ENCODE assay signal across 24 mouse cellular contexts in genomic region chr1:129915484-129915883, GRCm38 (mm10).
DNase-seq lines count a peak whose midpoint lies in the region; ATAC-seq and TF ChIP-seq lines count a peak whose summit lies in the region.
"Had no signal": no experiment of that assay in that cellular context is flagged by ENCODE, and none has a peak within 500 bp of the region (broad histone marks: within the 10 kb centered on the region; RNA-seq: fewer than 3 reads in every experiment).

No protein-coding gene starts in this region.

- H3K4me2 ChIP-seq in forebrain, embryonic 14.5 days (ENCODE audit: low read length) = no peak overlapping the region
- no peak overlapping the region for H3K4me2 ChIP-seq in forebrain, embryonic 15.5 days (replicated peaks)
- H3K4me2 ChIP-seq: forebrain, embryonic 13.5 days; heart, embryonic 12.5 days; hindbrain, embryonic 13.5 days; liver, embryonic 11.5 days; midbrain, embryonic 13.5 days; neural tube, embryonic 13.5 days had no signal

- no peak overlapping the region for H3K4me3 ChIP-seq in liver, adult 2 months (ENCODE audit: insufficient read depth, low read depth, low read length)
- no peak overlapping the region for H3K4me3 ChIP-seq in forebrain, embryonic 14.5 days (ENCODE audit: low read depth, low read length)
- H3K4me3 ChIP-seq in forebrain, embryonic 15.5 days = no peak overlapping the region
- H3K4me3 ChIP-seq: forebrain, embryonic 13.5 days; gastrocnemius, adult 2 months; heart, embryonic 12.5 days; hindbrain, embryonic 13.5 days; midbrain, embryonic 13.5 days; neural tube, embryonic 13.5 days had no signal

- no peaks in the 10 kb centered on the region for H3K9me3 ChIP-seq in forebrain, embryonic 14.5 days (replicated peaks; ENCODE audit: control insufficient read depth, low read length)
- no peaks in the 10 kb centered on the region for H3K9me3 ChIP-seq in forebrain, embryonic 15.5 days
- H3K9me3 ChIP-seq: forebrain, embryonic 13.5 days; heart, embryonic 12.5 days; hindbrain, embryonic 13.5 days; midbrain, embryonic 13.5 days had no signal

- no peak overlapping the region for H3K9ac ChIP-seq in liver, adult 2 months (ENCODE audit: low read depth, low read length)
- no peak overlapping the region for H3K9ac ChIP-seq in forebrain, embryonic 14.5 days (ENCODE audit: low read length)
- no peak overlapping the region for H3K9ac ChIP-seq in forebrain, embryonic 15.5 days (replicated peaks)
- H3K9ac ChIP-seq: forebrain, embryonic 13.5 days; heart, embryonic 12.5 days; hindbrain, embryonic 13.5 days; midbrain, embryonic 13.5 days; neural tube, embryonic 13.5 days had no signal

- no peaks in the 10 kb centered on the region for H3K4me1 ChIP-seq in liver, adult 2 months (ENCODE audit: control insufficient read depth, insufficient read depth, low read length)
- no peaks in the 10 kb centered on the region for H3K4me1 ChIP-seq in forebrain, embryonic 14.5 days (ENCODE audit: control insufficient read depth, insufficient read depth, low read length)
- no peaks in the 10 kb centered on the region for H3K4me1 ChIP-seq in forebrain, embryonic 15.5 days
- H3K4me1 ChIP-seq: forebrain, embryonic 13.5 days; heart, embryonic 12.5 days; neural tube, embryonic 13.5 days had no signal

- no peak for ATAC-seq in forebrain, embryonic 14.5 days
- ATAC-seq in forebrain, embryonic 15.5 days (replicated peaks) = no peak
- ATAC-seq: activated CD4-positive, CD25-positive, alpha-beta regulatory T cell, adult 4 months; forebrain, embryonic 13.5 days; midbrain, embryonic 13.5 days had no signal

- no peaks in the 10 kb centered on the region for H3K27me3 ChIP-seq in liver, adult 2 months (ENCODE audit: control insufficient read depth, insufficient read depth, low read length)
- no peaks in the 10 kb centered on the region for H3K27me3 ChIP-seq in forebrain, embryonic 14.5 days (replicated peaks; ENCODE audit: control insufficient read depth, insufficient read depth, low read length)
- H3K27me3 ChIP-seq in forebrain, embryonic 15.5 days = no peaks in the 10 kb centered on the region
- H3K27me3 ChIP-seq: CH12.LX; forebrain, embryonic 13.5 days; heart, embryonic 12.5 days; hindbrain, embryonic 13.5 days; midbrain, embryonic 13.5 days; neural tube, embryonic 13.5 days had no signal

- TF ChIP-seq CTCF in liver, adult 2 months (IDR thresholded peaks at IDR 0.05; ENCODE audit: low read depth, low read length) = no peak

- H3K27ac ChIP-seq in liver, adult 2 months (replicated peaks; ENCODE audit: insufficient read depth, low read depth, low read length) = no peak overlapping the region
- H3K27ac ChIP-seq in forebrain, embryonic 14.5 days (ENCODE audit: low read depth, low read length) = no peak overlapping the region
- no peak overlapping the region for H3K27ac ChIP-seq in forebrain, embryonic 15.5 days (replicated peaks)
- H3K27ac ChIP-seq: forebrain, embryonic 13.5 days; gastrocnemius, adult 2 months; hindbrain, embryonic 13.5 days; midbrain, embryonic 13.5 days; neural tube, embryonic 13.5 days had no signal

- 52% methylated on average over 4 of the region's 4 CpGs for WGBS in liver, adult 2 months
- 63% methylated on average over 4 of the region's 4 CpGs for WGBS in forebrain, embryonic 14.5 days
- 49% methylated on average over 4 of the region's 4 CpGs for WGBS in forebrain, embryonic 15.5 days

- TF ChIP-seq POLR2A in liver, adult 2 months (IDR thresholded peaks at IDR 0.05; ENCODE audit: extremely low read depth, insufficient read depth, low read length) = no peak

- peak; percentile 4 for DNase-seq in embryo, embryonic 10 days (ENCODE audit: low spot score)
- DNase-seq in embryo, embryonic 9.5 days (ENCODE audit: extremely low spot score) = no peak
- peak; percentile 5 for DNase-seq in liver, adult 2 months (ENCODE audit: extremely low read depth, low read depth, low spot score)
- no peak for DNase-seq in liver
- peak; percentile 37 for DNase-seq in kidney, postnatal 14 days
- no peak for DNase-seq in forebrain, embryonic 14.5 days (ENCODE audit: low spot score)
- no peak for DNase-seq in cerebellum, postnatal 25 days
- DNase-seq: adrenal gland, adult 8-10 months; cerebellum, adult 8-10 months; cerebellum, postnatal 36 days; gastrocnemius, adult 2 months; gastrocnemius, postnatal 36 days; heart, adult 18-20 months; heart, postnatal 4 days; lung, postnatal 36 days had no signal

- no peaks in the 10 kb centered on the region for H3K79me2 ChIP-seq in liver, adult 2 months (ENCODE audit: control insufficient read depth, insufficient read depth, low read length)

- H3K36me3 ChIP-seq in liver, adult 2 months (ENCODE audit: control insufficient read depth, insufficient read depth, low read length) = no peaks in the 10 kb centered on the region
- no peaks in the 10 kb centered on the region for H3K36me3 ChIP-seq in forebrain, embryonic 14.5 days (ENCODE audit: control insufficient read depth, insufficient read depth, low read length)
- no peaks in the 10 kb centered on the region for H3K36me3 ChIP-seq in forebrain, embryonic 15.5 days
- H3K36me3 ChIP-seq: heart, embryonic 12.5 days; hindbrain, embryonic 13.5 days; midbrain, embryonic 13.5 days; neural tube, embryonic 13.5 days had no signal

Comparison
In these comparisons a context has a peak if more than half of its experiments do, and no peak if none do; other contexts are left out.
1. DNase-seq: peak in embryo, embryonic 10 days (single experiment), liver, adult 2 months (single experiment) and kidney, postnatal 14 days (single experiment); none in embryo, embryonic 9.5 days (single experiment), liver (single experiment), forebrain, embryonic 14.5 days (single experiment) and cerebellum, postnatal 25 days (0 of 2).